Mouse (Mus musculus) heart, postnatal 25 days (tissue): ENCODE data around the gene 4933424G06Rik. TPM values are rescaled to one million over a fixed set of nuclear protein-coding genes. Genes with fewer than 3 reads are reported as not detected.
"Not testable (repeated sequence)": the region's sequence is repeated elsewhere in the genome, so short reads cannot be mapped to it uniquely, and the experiment has no call there.

Source experiments
- DNase-seq: peaks from one replicate; pipeline ENCODE4 v3.0.0; 2022; ENCODE audit warnings: low spot score
- intact Hi-C: fragments of 180-260 bp; cut with DNase I; formaldehyde crosslinking; loops from one replicate; pipeline ENCODE4 v1.15.1; 2025
- total RNA-seq, 2 experiments: library from RNA; stranded (reverse); gene quantifications; 2 replicates each; pipeline ENCODE4 v1.2.3; 2021

The 4933424G06Rik gene
- total RNA-seq, result not detected

DNA sequence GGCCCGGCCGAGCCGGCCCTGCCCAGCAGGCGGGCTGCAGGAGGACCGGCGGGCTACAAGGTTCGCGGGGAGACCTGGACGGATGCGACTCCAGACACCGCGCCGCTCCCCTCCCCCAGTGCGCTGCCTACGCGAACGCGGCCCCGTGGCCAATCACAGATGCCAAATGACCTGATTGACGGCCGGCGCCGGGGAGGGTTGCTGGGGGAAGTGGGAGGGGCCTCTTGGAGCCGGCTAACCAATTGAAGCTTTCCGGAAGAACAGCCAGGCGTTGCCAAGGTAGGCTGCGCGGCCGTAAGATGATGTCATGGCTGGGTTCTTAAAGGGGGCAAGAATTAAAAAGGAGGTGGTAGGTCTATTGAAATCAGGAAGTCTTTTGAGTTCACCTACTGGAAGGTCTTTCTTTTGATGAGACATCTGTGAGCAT lies at the start of gene 4933424G06Rik:
4933424G06Rik (plus strand) TSS at position 296 of the 427 bp plus-strand sequence.
- intact Hi-C loops, result loop anchor here (1.0 to 10.0 kb wide), 2 partner anchors 18 to 345 kb away; partner anchors contain the start of gene Kansl3
- DNase-seq, result peak; percentile 97

DNA sequence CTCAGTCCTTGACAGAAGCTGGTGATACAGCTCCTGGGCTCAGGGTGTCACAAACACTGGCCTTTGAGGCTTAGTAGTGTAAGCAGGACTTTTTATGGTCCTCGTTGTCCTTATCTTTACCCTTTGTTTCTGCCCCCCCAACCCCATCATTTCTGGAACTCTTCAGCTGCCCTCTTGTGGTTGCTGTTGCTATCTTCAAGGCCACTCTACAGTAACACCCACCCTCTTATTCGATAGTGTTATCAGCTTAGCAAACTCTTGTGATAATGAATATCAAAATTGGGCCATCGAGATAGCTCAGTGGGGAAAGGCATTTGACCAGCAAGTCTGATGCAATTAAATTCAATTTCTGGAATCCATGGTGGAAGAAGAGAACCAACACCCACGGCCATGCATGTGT lies 45.5 kb upstream of the 4933424G06Rik start:
- DNase-seq, result no peak
- intact Hi-C loops, result loop anchor here (2.0 kb wide), 1 partner anchor 118 kb away; the partner anchor contains the start of gene Ankrd39

DNA sequence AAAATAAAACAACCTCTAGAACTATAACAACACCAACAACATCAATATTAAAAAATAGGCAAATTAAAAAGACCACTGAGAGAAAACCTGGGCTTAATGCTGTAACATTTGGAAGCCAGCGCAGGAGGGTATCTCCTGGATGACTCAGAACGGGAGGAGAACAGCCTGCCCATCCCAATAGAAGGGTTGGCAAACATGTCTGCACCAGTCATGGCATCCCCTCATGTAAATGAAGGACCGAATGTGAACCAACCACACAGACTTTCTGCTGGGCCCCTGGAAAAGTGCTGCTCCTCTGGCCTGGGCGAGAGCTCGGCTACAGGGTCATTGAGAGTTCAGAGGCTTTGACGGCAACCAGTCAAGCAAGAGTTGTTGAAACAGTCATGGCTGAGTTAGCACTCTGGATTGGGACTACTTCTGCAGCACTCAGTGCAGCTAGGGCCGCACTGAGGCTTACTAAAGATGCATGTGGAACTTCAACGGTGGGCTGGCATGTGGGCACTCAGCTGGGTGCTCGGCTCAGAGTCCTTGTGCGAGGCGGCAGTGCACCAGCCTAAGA lies 44.7 kb upstream of the 4933424G06Rik start:
- intact Hi-C loops, result loop anchor here (2.0 kb wide), 1 partner anchor 118 kb away; the partner anchor contains the start of gene Ankrd39
- no peak for DNase-seq

DNA sequence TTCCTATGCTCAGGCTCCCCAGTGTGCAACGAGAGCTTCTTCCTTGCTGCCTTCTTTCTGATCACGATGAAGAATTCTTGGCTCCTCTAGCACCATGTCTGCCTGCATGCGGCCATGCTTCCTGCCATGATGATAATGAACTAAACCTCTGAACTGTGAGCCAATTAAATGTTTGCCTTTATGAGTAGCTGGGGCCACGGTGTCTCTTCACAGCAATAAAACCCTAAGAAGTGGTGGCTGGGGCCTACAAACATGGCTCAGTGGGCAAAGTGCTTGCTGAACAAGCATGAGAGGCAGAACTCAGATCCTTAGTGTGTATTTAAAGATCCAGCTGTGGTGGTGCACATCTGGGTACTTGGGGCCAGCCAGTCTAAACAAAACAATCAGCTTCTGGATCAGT lies 44.0 kb upstream of the 4933424G06Rik start:
- DNase-seq, result no peak
- intact Hi-C loops, result loop anchor here (2.0 kb wide), 1 partner anchor 119 kb away; the partner anchor contains the start of gene Ankrd39

DNA sequence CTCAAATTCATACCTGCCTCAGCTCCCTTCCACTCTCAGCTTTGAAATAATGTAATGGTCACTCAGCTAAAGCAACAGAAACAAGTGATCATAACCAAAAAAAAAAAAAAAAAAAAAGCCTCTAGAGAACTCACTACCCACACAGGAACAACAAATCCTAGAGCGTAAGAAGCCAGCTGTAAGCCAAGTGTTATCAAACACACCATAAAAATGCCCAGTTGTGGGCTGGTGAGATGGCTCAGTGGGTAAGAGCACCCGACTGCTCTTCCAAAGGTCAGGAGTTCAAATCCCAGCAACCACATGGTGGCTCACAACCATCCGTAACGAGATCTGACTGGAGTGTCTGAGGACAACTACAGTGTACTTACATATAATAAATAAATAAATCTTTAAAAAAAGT lies 41.9 kb upstream of the 4933424G06Rik start:
- DNase-seq, intact Hi-C loops: not testable (repeated sequence)

DNA sequence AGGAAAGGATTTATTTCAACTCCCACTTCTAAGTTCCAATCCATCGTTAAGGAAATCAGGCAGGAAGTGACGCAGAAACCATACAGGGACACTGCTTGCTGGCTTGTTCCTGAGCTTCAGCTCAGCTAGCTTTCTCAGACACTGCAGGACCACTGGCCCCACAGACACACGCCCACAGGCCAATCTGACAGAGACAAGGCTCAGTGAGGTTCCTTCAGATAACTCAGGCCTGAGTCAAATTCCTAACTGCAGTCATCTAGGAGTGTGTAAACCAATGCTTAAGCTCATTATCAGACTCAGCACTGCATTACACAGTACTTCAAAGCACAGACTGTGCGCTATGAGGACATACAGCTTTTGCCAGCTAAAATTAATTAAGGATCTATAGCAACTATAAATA lies 39.7 kb upstream of the 4933424G06Rik start:
- intact Hi-C loops, result no loop called here
- DNase-seq, result no peak

DNA sequence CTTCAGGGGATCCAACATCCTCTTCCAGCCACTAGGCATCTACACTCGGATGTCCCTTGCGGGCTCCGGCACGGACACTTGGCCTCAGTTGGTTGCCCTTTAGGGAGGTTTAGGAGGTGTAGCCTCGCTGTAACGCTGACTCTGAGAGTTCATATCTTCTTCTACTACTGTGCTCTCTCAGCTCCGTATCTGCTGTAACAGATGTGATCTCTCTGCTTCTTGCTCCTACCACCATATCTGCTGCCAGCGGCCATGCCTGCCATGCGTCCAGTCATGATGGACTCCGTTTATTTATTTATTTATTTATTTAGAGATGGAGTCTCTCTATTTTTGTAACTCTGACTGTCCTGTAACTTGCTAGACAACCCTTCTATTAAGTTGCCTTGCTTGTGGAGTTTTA lies 38.7 kb upstream of the 4933424G06Rik start:
- intact Hi-C loops, result no loop called here
- DNase-seq, result no peak

DNA sequence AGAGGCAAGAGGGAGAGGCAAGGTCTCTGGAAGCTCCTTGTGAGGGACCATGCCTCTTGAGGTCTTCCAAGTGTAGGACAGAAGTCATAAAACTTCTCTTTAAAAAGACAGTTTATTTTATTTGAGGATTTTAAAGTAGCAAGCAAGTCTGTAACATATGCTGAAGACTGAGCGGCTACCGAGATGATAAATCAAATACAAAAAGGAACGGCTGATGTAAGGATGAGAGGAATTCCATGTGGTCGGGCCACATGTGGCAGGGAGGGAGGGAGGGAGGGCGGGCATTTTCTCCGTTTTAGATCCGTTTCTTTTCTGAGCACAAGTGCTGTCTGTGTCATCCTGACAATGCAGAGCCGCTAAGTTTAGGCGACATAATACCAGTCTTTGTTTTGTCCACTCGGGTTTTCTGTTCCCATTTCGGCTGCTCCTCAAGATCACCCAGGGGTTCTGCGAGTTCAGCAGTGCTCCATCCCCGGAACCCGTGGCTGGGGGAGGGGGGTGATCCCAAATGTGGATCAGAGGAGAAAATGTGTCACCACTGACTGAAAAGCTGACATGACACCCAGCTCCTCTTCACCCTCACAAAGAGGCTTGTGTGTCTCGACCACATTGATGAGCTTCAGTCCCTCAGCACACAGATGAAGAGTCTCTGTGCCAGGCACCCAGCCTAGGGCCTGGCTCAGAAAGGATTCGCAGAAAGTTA lies 37.1 kb upstream of the 4933424G06Rik start:
- no peak for DNase-seq
- intact Hi-C loops, result no loop called here

DNA sequence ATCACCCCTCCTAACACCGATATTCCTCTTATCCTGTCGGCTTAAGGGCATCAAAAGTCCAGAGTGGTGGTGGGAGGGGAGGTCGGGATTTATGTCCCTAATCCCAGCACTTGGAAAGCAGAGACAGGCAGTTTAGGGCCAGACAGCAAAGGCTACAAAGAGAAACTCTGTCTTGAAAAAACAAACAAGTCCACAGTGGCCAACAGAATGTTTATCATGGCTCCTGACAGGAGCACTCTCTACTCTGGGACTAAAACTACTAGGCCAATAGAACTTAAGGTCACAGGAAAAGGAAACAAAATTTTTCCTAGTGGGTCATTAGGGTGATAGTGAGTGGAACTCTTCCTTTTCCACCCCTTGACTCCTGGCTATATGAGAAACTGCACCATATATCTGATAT lies 35.0 kb upstream of the 4933424G06Rik start:
- intact Hi-C loops, result no loop called here
- DNase-seq, result no peak

DNA sequence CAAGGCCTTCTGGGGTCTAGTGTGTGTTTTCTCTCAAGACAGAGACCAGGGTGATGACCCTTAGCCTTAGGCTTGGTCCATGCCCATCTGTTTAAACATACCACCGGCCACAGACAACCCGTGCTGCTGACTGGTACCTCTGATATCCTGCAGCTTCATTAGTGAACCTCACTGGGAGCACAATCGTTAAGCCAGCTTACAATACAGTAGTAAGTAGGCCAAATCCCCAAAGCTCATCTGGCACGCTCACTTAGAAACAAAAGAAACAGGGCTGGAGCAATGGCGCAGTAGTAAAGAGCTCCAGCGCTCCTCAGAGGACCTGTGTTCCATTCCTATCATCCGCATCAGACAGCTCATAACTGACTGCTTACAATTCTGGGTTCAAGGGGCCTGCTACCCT lies 29.1 kb upstream of the 4933424G06Rik start:
- DNase-seq, result no peak
- intact Hi-C loops, result loop anchor here (5.0 kb wide), 1 partner anchor 44 kb away; no protein-coding TSS in a partner anchor

DNA sequence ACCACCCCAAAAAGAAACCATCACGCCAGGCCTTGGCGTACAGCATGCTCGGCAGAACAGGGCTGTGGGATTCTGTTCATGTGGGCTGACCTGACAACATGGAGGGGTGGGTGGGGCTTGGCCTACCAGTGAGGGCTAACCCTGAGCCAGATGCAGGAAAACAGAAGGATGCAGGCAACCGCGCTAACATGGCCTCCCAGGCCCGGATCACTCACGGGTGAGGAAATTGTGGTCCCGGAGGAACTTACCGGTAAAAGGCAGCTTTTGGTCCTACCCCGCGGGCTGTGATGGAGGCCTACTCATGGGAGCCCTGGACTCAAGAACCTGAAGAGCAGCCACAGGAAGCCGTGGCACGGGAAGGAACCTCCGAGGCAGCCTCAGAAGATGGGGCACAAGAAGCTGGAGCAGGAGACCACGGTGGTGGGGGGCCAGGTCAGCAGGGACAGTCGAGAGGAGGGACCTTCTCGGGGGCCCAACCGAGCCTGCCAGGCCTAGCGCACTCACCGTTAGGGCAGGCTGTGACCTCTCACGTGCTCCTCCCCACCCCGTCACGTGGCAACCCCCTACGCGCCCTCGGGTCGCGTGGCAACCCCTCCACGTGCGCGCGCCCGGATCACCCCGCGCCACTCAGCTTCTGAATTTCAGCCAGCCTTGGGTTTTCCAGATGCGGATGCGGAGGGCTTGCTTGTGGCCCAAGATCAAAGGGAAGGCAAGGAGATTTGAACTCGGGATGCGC lies 27.2 kb upstream of the 4933424G06Rik start, which contains the start of gene Fam178b:
Fam178b (minus strand) TSS at position 564 of the 736 bp plus-strand sequence.
- intact Hi-C loops, result loop anchor here (5.0 kb wide), 1 partner anchor 45 kb away; no protein-coding TSS in a partner anchor

DNA sequence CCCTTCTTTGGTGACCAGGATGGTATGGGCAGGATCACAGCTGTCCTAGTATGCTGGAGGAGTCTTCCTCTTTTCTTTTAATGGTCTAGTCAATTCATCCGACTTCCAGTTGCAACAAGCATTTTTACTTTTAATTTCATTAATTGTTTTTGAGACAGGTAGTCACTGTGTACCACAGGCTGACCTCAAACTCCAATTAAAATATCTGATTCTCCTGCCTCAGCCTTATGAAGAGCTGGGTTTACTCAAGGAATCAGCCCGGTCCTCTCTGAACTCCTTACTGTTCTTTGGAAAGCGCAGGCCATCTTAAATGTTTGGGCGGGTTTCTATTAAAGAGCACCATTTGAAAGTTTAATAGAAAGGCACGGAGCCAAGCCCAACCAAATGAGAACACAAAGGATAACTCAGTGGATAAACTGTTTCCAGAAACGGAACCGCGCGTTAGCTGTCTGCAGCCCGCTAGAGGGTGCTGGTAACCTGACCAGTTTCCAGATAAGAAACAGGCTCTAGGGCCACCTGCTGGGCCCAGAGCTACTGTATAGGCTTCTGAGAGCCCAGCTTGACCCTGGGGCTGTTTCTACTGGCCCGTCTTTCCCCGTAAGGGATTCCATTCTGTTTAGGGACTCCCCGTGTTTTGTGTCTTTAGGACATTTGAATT lies 26.0 kb upstream of the 4933424G06Rik start:
- DNase-seq, result peak; percentile 56
- intact Hi-C loops, result loop anchor here (2.0 to 5.0 kb wide), 2 partner anchors 47 to 135 kb away; no protein-coding TSS in a partner anchor

More for the DNA sequence above, 27.2 kb upstream of the 4933424G06Rik start, which contains the start of gene Fam178b:
- DNase-seq, result no peak

DNA sequence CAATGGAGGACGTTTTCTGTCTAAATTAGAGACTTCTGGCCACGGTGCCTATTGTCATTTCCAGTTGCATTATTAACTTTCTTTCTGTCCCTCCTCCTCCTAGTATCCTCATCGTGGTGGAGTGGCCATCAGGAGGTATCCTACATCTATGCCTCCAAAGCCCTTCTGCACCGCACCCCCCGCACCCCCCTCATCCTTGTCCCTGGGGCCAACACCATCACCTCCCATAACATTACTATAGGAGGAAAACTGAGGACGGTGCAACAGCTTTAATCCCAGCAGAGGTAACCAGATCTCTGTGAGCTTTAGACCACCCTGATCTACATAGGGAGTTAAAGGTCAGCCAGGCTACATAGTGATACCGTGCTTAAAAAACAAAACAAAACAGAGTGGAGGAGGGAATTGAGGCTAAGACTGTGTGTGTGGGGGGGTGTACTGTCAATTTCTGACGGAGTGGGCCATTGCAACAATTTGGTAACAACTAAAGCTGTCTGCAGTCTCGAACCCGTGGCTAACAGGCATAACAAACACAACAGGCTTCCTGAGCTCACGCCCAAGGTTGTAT lies 19.2 kb upstream of the 4933424G06Rik start:
- intact Hi-C loops, result no loop called here

DNA sequence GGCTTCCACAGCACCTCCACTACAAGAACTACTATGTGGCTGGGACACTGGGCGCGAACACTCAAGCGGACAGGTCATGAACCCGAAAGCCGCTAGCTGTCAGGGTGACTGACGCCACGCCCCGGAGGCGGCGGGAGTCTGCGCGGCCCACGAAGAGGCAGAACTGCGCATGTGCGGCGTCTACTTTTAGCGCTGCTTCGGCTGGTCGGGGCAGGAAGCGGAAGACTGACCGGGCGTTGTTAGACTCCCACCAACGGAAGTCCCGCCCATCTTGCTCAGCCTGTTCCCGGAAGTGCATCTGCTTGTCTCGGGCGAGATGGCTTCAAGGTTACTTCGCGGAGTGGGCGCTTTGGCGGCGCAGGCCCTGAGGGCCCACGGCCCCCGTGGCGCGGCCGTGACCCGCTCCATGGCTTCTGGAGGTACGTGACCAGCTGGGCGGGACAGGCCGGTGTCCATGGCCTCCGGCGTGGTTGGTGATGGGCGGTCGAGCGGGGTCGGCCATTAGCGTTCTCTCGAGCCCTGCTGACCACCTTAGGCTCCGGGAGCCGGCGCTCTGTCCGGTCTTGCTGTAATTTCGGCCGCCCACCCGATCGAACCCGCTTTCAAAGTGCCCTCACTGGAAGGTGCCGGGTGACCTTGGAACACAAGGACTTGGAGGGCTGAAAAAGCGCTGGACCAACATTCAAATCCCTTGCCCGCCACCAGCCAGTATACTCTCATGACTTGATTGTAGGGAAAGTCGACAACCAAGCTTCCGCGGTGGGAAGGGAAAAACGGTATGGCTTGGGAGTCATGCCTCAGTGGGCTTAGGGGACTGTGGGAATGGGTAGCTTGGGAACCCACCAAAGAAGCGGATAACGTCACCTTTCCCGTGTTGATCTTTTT lies 18.4 kb upstream of the 4933424G06Rik start, which contains the start of gene Cox5b:
Cox5b (plus strand) TSS at position 179 of the 885 bp plus-strand sequence.
- intact Hi-C loops, result loop anchor here (1.0 kb wide), 1 partner anchor 18 kb away; no protein-coding TSS in a partner anchor
- peak; percentile 94 for DNase-seq

More for the DNA sequence above, 19.2 kb upstream of the 4933424G06Rik start:
- DNase-seq, result no peak

DNA sequence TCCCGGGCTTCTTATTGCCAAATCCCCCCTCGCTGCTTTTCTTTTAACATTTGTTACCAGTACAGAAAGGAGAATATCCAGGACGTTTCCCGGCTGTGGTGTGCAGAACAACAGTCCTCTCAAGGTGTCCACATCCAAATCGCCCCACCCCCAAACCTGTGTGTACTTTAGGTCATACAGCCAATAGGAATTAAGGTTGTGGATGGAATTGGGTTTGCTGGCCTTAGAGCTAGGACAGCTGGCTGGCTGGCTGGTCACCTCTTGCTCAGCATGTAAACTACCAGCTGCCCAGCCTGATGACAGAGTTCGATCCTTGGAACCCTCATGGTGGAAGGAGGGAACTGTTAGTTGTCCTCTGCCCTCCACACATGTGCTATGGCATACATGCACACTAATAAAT lies 15.1 kb upstream of the 4933424G06Rik start:
- no peak for DNase-seq
- intact Hi-C loops, result no loop called here

DNA sequence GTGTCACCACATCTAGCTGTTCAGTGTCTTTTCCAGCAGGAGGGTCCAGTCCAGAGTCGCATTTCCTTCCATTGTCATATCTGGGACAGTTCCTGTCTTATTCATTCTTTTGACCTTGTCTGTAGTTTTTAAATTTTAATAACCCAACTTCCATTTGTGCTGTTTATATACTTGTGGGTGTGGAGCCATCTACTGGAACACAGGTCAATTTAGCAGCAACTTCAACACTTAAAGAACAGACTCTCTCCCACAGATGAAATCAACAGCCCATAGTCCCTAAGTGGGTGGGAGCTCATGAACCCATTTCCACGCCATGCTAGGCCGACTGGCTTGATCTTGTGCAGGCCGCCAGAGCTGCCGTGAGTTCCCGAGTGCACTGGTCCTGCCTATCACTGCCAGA lies 13.5 kb upstream of the 4933424G06Rik start:
- no peak for DNase-seq
- intact Hi-C loops, result no loop called here

DNA sequence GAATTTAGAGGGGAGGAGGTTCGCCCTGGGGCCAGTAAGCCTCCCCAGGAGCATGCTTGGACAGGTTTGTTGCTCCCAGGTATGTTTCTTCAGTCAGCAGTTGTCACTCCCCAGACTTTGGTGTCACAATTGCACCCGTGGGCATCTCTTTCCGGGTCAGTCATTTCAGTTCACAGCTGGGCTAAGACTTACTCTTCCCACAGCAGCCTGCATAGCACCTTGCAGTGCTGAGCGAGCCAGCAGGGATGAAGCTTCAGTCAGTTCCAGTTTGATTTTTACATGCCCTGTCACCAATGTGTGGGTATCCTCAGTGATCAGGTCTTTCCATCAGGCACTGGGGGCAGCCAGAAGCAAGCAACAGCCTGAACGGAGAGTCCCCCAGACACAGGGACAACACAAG lies 12.9 kb upstream of the 4933424G06Rik start:
- no peak for DNase-seq
- intact Hi-C loops, result no loop called here

DNA sequence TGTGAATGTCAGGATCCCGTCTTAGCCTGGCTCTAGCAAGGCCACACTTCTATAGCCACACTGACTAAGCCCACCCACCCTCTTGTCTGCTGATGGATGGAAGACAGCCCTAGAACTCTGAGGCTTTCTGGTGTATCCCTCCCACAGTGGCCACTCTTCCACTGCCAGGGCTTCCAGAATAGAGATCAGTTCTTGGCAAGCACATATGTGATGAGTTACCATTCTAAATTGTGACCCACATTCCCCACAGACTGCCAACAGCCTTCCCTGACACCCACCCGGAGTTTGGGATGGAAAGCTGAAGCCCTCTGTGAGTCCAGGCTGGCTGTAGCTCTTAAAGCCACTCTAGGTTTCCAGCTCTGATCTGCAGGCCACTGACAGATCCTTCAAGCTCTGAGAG lies 2.8 kb upstream of the 4933424G06Rik start:
- intact Hi-C loops, result loop anchor here (10.0 kb wide), 1 partner anchor 342 kb away; the partner anchor contains the start of gene Kansl3
- DNase-seq, result no peak
